Mouse (Mus musculus) cerebellum, adult 2 months (tissue): ENCODE data around the gene Grn.

Experiments
- CTCF ChIP-seq: fragments of 200-500 bp; IDR thresholded peaks from 2 replicates; pipeline ENCODE4 v1.5.1; 2011; ENCODE audit warnings: low read depth, mild to moderate bottlenecking, control low read depth, low read length, moderate library complexity, borderline replicate concordance; ENCODE audit not compliant: insufficient read depth
- POLR2A ChIP-seq: fragments of 200-500 bp; IDR thresholded peaks from 2 replicates; pipeline ENCODE4 v1.6.1; 2011; ENCODE audit warnings: low read length, control low read depth, borderline replicate concordance; ENCODE audit not compliant: insufficient read depth

GRCm38 (mm10) chr11:102434816-102435705 is 4.9 kb downstream of the Grn start:
- TF ChIP-seq POLR2A (no peak), CTCF (no peak)
